Mouse (Mus musculus) spleen, adult 2 months (tissue): ENCODE data around the gene Cdx2.

ENCODE experiments used
- CTCF ChIP-seq: fragments of 200-500 bp; IDR thresholded peaks from 2 replicates; pipeline ENCODE4 v1.5.1; 2011; ENCODE audit warnings: mild to moderate bottlenecking, inconsistent platforms; ENCODE audit not compliant: insufficient read depth, insufficient read length, insufficient replicate concordance; ENCODE audit errors: extremely low read depth
- POLR2A ChIP-seq: fragments of 200-500 bp; IDR thresholded peaks from 2 replicates; pipeline ENCODE4 v1.6.1; 2011; ENCODE audit warnings: low read depth, low read length, inconsistent platforms

GRCm38 (mm10) chr5:147308451-147308850 lies 1.4 kb upstream of the Cdx2 start:
- TF ChIP-seq CTCF = no peak
- no peak for TF ChIP-seq POLR2A
